Mouse (Mus musculus) kidney, embryonic 16.5 days (tissue): ENCODE results near the gene Hist1h3a. TPM values are rescaled to one million over a fixed set of nuclear protein-coding genes. Genes with fewer than 3 reads are reported as not detected.

Experiments used
- ATAC-seq: fragments of 200-750 bp; cut with Nextera tagmentation; 2 replicates; pipeline ENCODE4 v1.8.0; 2017; ENCODE audit warnings: moderate TSS enrichment; ENCODE audit not compliant: low FRiP score, low TSS enrichment
- H3K27ac ChIP-seq: fragments of 300-500 bp; sonication (generic); 2 replicates; pipeline ENCODE4 v1.5.1; 2014; ENCODE audit warnings: low read length
- H3K27me3 ChIP-seq: fragments of 300-500 bp; sonication (generic); 2 replicates; pipeline ENCODE4 v1.6.1; 2014; ENCODE audit warnings: low read length, control low read depth, mixed read lengths; ENCODE audit not compliant: insufficient read depth
- H3K36me3 ChIP-seq: fragments of 300-500 bp; sonication (generic); 2 replicates; pipeline ENCODE4 v1.6.1; 2014; ENCODE audit warnings: low read length, control low read depth, mixed read lengths; ENCODE audit not compliant: insufficient read depth
- H3K4me1 ChIP-seq: fragments of 300-500 bp; sonication (generic); 2 replicates; pipeline ENCODE4 v1.6.1; 2014; ENCODE audit warnings: low read length, control low read depth, mixed read lengths; ENCODE audit not compliant: insufficient read depth
- H3K4me2 ChIP-seq: fragments of 300-500 bp; sonication (generic); replicated peaks from 2 replicates; pipeline ENCODE4 v1.6.1; 2014; ENCODE audit warnings: low read depth, low read length
- H3K4me3 ChIP-seq: fragments of 300-500 bp; sonication (generic); 2 replicates; pipeline ENCODE4 v1.5.1; 2014; ENCODE audit warnings: mild to moderate bottlenecking, low read length
- H3K9ac ChIP-seq: fragments of 300-500 bp; sonication (generic); replicated peaks from 2 replicates; pipeline ENCODE4 v1.6.1; 2014; ENCODE audit warnings: low read length
- H3K9me3 ChIP-seq: fragments of 300-500 bp; sonication (generic); 2 replicates; pipeline ENCODE4 v1.6.1; 2016; ENCODE audit warnings: low read length, control low read depth
- WGBS: fragments of 180-500 bp; shearing (Covaris S2); extraction: QIAGEN DNeasy Blood & Tissue Kit; methylation state at CpG from one replicate; pipeline ENCODE4 v1.1.7; 2014; 5-methylcytosine and 5-hydroxymethylcytosine counted together
- microRNA-seq: library from miRNA; unstranded; fragments of <30 nt; microRNA quantifications from one replicate; pipeline ENCODE4, GENCODE M21; 2016
- polyA plus RNA-seq: library from polyadenylated mRNA; unstranded; fragments of >200 nt; fragmentation: Nextera tagmentation; extraction: Ambion mirVana; gene quantifications from 2 replicates; pipeline ENCODE4 v1.2.1, GENCODE M21; 2015

Gene Hist1h3a
- polyA plus RNA-seq, 1 experiment from 2014 or later: 7.8 TPM

GRCm38 (mm10) chr13:23716261-23717042 lies 45.7 kb downstream of the Hist1h3a start:
- H3K9me3 ChIP-seq: no peaks in the 10 kb centered on the region
- H3K27ac ChIP-seq: no peak overlapping the region
- no peaks in the 10 kb centered on the region for H3K27me3 ChIP-seq
- no peak for ATAC-seq
- WGBS: 87% methylated on average over 5 of the region's 5 CpGs
- H3K4me3 ChIP-seq: no peak overlapping the region
- no peaks in the 10 kb centered on the region for H3K36me3 ChIP-seq
- H3K4me2 ChIP-seq: no peak overlapping the region
- no peaks in the 10 kb centered on the region for H3K4me1 ChIP-seq
- H3K9ac ChIP-seq: no peak overlapping the region

Small RNA genes lying within 50 kb of the gene (microRNA-seq; reads per million reads assigned to microRNA genes)
- gene Gm44314: not detected
- gene Gm44484: not detected

Other genes with a start within 250 kb of the Hist1h3a start
- gene Hist1h4h, start 231.3 kb downstream of the Hist1h3a start, polyA plus RNA-seq: 4.5 and 5.6 TPM in 2 replicates
- 4.3 TPM in 2 replicates for gene Hist1h2af, start 228.5 kb downstream of the Hist1h3a start, polyA plus RNA-seq
- 4.6 and 6.0 TPM in 2 replicates for gene Hist1h3g, start 227.0 kb downstream of the Hist1h3a start, polyA plus RNA-seq
- gene Hist1h2bh, start 219.0 kb downstream of the Hist1h3a start, polyA plus RNA-seq: 0.64 and 0.92 TPM in 2 replicates
- gene Hist1h3f, start 218.3 kb downstream of the Hist1h3a start, polyA plus RNA-seq: 0.54 and 0.82 TPM in 2 replicates
- 1.5 and 2.0 TPM in 2 replicates for gene Hist1h4f, start 210.7 kb downstream of the Hist1h3a start, polyA plus RNA-seq
- gene Hist1h1d, start 209.1 kb downstream of the Hist1h3a start, polyA plus RNA-seq: 0.37 and 0.55 TPM in 2 replicates
- 4.7 TPM in 2 replicates for gene Hist1h3e, start 200.0 kb downstream of the Hist1h3a start, polyA plus RNA-seq
- gene Hist1h2ae, start 191.2 kb downstream of the Hist1h3a start, polyA plus RNA-seq: 57.3 and 57.7 TPM in 2 replicates
- gene Hist1h2bg, start 191.0 kb downstream of the Hist1h3a start, polyA plus RNA-seq: 8.5 and 9.1 TPM in 2 replicates
- gene Hist1h2bf, start 188.2 kb downstream of the Hist1h3a start, polyA plus RNA-seq: 4.3 and 4.4 TPM in 2 replicates
- 2.5 and 3.0 TPM in 2 replicates for gene Hist1h2ad, start 188.0 kb downstream of the Hist1h3a start, polyA plus RNA-seq
- 6.1 and 6.6 TPM in 2 replicates for gene Hist1h3d, start 186.6 kb downstream of the Hist1h3a start, polyA plus RNA-seq
- 102 TPM in 2 replicates for gene Hist1h4d, start 180.8 kb downstream of the Hist1h3a start, polyA plus RNA-seq
- gene Hist1h2be, start 141.3 kb downstream of the Hist1h3a start, polyA plus RNA-seq: 3.2 and 3.3 TPM in 2 replicates
- gene Hist1h1e, start 139.8 kb downstream of the Hist1h3a start, polyA plus RNA-seq: 14.7 and 15.9 TPM in 2 replicates
- gene Hist1h2ac, start 78.4 kb downstream of the Hist1h3a start, polyA plus RNA-seq: 1.3 and 1.6 TPM in 2 replicates
- 72.4 and 78.3 TPM in 2 replicates for gene Hist1h2bc, start 78.2 kb downstream of the Hist1h3a start, polyA plus RNA-seq
- gene Hist1h1t, start 66.6 kb downstream of the Hist1h3a start, polyA plus RNA-seq: 0.26 TPM in 1 of 2 replicates, not detected in the other
- gene Hist1h4c, start 63.9 kb downstream of the Hist1h3a start, polyA plus RNA-seq: 4.5 and 5.9 TPM in 2 replicates
- gene Hfe, start 51.5 kb downstream of the Hist1h3a start, polyA plus RNA-seq: 9.3 and 9.4 TPM in 2 replicates
- gene Hist1h1c, start 23.6 kb downstream of the Hist1h3a start, polyA plus RNA-seq: 25.6 and 28.3 TPM in 2 replicates
- 6.8 and 9.7 TPM in 2 replicates for gene Hist1h3c, start 16.8 kb downstream of the Hist1h3a start, polyA plus RNA-seq
- gene Hist1h2bb, start 15.7 kb downstream of the Hist1h3a start, polyA plus RNA-seq: 2.1 and 2.5 TPM in 2 replicates
- 33.6 and 37.8 TPM in 2 replicates for gene Hist1h2ab, start 11.3 kb downstream of the Hist1h3a start, polyA plus RNA-seq
- 8.8 and 13.2 TPM in 2 replicates for gene Hist1h3b, start 10.1 kb downstream of the Hist1h3a start, polyA plus RNA-seq
- gene Hist1h4b, start 5.4 kb downstream of the Hist1h3a start, polyA plus RNA-seq: 4.6 and 6.0 TPM in 2 replicates
- gene Hist1h4a, start 1.2 kb downstream of the Hist1h3a start, polyA plus RNA-seq: 0.90 TPM in 1 of 2 replicates, not detected in the other
- 0.91 and 1.7 TPM in 2 replicates for gene Hist1h1a, start 1.3 kb upstream of the Hist1h3a start, polyA plus RNA-seq
- not detected in 2 replicates for gene Trim38, start 7.5 kb upstream of the Hist1h3a start, polyA plus RNA-seq
- 0.39 TPM in 1 of 2 replicates, not detected in the other for gene Slc17a2, start 44.6 kb upstream of the Hist1h3a start, polyA plus RNA-seq
- gene Slc17a3, start 77.0 kb upstream of the Hist1h3a start, polyA plus RNA-seq: 9.1 and 11.0 TPM in 2 replicates
- gene Slc17a1, start 105.4 kb upstream of the Hist1h3a start, polyA plus RNA-seq: 24.2 and 29.8 TPM in 2 replicates
- 4.4 and 4.9 TPM in 2 replicates for gene Slc17a4, start 152.6 kb upstream of the Hist1h3a start, polyA plus RNA-seq
- not detected in 2 replicates for gene Hist1h2ba, start 171.8 kb upstream of the Hist1h3a start, polyA plus RNA-seq
- gene Hist1h2aa, start 172.1 kb upstream of the Hist1h3a start, polyA plus RNA-seq: not detected in 2 replicates
- gene Scgn, start 228.8 kb upstream of the Hist1h3a start, polyA plus RNA-seq: 0.17 TPM in 1 of 2 replicates, not detected in the other